Mouse (Mus musculus): ENCODE results near the gene Hoxb5.

Hoxb5 gene

DNA sequence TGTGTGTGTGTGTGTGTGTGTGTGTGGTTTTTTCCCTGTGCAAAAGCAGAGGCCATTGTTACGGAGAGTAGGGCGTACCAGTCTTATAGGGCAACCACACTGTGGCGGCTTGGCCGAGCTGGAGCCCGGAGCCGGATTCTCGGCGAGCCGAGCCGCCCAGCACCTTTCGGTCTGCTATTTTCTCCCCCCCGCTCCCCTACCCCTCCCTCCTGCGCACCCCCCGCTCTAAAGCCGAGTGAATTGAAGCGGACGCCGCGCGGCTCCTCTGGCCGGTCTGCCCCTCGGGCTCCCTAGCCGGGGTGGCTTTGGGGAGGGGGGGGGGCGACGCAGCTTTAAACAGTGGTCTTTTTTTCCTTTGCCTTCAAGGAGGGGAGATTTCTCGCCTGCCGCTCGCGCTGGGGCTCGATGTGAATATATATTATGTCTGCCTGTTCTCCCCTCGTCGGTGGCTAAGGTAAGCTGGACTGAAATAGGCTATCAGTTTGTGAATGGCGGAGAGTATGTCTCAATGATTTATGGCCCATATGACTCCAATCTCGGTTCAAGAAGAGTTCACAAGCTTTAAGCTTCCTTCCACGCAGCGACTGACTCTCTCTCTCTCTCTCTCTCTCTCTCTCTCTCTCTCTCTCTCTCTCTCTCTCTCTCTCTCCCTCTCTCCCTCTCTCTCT, 37.7 kb downstream of the Hoxb5 start:
- peak; percentile 46 for DNase-seq (ENCODE audit: low read depth, low spot score)

DNA sequence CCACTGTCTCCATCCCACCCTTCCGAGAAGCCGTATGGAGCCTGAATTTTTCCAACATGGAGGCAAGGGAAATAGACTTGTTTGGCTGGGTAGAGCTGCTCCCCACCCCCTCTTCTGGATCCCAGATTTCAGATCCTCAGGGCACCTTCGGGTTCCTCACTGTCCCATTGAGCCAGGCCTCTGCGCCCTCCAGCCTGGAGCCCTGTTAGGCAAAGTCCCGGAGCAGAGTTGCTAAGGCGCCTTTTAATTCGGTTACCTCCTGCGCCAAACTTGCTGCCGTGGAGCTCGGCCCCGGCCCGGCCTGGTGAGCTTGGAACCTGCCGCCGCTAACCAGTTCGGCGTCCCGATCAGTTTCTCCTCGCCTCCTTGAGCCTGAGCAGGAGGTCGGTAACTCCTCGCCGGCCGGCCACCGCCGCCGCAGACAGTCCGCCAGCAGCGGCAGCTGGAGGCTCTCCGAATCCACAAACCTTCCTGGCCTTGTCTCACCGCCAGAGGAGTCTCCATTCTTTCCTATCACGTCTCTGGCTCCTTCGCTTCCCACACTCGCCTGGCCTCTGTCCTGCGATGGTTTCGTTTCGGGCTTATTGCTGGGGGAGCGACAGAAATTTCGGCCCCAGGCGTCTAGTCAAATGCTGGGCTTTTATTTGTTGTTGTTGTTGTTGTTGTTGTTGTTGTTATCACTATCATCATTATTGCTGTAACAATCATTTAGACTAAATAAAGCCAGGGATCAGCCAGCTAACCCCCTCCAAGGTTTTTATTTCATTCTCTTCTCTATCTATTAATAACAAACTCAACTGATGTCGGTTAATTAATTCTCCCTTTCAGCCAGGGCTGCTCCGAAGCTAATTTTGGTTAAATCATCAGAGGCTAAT, 38.8 kb downstream of the Hoxb5 start:
- DNase-seq (ENCODE audit: low read depth, low spot score), result peak; percentile 78

DNA sequence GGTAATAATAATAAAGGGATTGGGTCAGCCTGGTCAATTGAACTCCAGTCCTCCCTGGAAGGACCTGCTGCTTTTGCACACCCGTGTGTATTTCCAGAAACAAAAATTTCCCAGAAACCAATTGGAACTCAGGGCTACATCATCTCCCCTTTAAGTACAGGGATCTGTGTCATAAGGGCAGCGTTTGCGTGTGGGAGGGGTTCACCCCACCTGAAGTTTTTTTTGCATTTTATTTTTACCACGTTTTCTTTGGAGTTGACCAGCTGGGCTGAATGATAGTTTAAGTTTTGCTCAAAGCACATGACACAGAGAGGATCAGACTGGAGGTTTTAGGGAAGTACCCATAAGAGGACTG, 39.4 kb downstream of the Hoxb5 start:
- DNase-seq (ENCODE audit: low read depth, low spot score), result no peak

DNA sequence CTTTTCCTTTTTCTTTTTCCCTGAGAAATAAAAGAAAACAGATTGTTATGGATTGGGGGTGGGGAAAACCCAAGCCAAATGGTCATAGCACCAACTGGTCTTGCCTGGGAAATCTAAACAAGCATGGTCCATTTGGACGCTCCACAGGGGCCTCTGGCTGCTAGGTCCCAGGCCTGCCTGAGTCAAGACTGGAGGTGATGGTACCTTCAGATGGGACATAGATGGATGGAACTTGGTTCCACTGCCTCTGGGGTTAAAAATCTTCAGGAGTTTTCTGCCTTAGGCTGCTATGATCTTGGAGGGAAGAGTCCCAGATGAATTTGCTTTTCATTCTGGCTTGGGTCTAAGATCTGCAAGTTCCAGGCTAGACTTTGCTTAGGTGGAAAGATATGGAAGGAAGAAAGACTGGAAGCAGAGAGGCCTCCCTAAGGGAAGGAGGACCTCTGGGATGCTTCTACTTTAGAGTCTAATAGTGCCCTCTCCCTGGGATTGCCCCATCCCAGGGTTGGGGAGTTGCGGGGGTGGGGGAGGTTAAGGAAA, 40.1 kb downstream of the Hoxb5 start:
- DNase-seq (ENCODE audit: low read depth, low spot score), result no peak

DNA sequence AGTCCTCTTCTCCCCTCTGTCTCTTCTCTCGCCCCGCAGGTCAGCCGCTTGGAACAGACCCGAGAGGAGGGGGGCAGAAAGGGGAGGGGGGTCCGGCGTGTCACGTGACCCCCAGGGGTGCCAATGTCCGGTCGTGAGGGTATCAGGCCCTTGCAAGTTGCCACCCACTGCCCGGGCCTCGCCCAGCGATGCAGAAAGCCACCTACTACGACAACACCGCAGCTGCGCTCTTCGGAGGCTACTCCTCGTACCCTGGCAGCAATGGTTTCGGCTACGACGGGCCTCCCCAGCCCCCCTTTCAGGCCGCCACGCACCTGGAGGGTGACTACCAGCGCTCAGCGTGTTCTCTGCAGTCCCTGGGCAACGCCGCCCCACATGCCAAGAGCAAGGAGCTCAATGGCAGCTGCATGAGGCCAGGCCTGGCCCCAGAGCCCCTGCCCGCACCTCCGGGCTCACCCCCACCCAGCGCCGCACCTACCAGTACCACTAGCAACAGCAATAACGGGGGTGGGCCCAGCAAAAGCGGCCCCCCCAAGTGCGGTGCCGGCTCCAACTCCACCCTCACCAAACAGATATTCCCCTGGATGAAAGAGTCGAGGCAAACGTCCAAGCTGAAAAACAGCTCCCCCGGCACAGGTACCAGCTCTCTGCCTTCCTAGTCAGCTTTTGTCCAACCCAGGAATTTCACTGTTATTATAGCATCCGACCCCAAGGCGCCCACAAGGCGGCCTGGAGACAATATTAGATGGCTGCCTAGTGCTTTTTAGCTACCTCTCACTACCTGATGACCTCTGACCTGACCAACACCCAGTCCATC, 41.1 kb downstream of the Hoxb5 start:
- DNase-seq (ENCODE audit: low read depth, low spot score), result peak; percentile 40

DNA sequence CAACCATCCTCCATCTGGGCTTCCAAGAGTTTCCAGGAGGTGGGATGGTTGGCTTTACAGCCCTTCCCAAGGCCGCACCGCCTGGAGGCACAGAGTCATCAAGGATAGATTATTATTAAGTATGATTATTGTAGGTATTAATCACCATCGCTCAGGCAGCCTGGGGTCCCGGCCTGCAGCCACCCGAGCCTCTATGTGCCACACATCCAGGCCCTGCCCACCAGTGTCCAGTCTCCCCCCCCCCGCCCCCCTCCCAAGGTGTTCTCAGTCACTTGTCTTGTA, 41.7 kb downstream of the Hoxb5 start:
- DNase-seq (ENCODE audit: low read depth, low spot score), result no peak

DNA sequence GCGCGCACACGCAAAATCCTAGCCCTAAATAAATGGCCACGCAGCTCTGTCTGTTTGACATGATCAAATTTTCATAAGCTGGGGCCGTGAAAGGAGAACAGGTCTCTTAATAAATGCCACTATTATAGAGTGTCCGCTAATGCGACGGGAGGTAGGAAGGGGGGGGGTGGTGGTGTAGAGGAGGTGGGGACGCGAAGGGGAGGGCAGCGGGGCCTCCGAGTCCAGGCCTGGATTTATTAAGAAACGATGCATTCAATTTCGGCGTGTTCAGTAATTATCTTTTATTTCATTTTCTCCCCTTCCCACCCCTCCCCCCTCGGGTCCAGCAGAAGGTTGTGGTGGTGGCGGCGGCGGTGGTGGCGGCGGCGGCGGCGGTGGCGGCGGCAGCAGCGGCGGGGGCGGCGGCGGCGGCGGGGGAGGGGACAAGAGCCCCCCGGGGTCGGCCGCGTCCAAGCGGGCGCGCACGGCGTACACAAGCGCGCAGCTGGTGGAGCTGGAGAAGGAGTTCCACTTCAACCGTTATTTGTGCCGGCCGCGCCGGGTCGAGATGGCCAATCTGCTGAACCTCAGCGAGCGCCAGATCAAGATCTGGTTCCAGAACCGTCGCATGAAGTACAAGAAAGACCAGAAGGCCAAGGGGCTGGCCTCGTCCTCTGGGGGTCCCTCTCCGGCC, 42.2 kb downstream of the Hoxb5 start:
- DNase-seq (ENCODE audit: low read depth, low spot score), result peak; percentile 49

DNA sequence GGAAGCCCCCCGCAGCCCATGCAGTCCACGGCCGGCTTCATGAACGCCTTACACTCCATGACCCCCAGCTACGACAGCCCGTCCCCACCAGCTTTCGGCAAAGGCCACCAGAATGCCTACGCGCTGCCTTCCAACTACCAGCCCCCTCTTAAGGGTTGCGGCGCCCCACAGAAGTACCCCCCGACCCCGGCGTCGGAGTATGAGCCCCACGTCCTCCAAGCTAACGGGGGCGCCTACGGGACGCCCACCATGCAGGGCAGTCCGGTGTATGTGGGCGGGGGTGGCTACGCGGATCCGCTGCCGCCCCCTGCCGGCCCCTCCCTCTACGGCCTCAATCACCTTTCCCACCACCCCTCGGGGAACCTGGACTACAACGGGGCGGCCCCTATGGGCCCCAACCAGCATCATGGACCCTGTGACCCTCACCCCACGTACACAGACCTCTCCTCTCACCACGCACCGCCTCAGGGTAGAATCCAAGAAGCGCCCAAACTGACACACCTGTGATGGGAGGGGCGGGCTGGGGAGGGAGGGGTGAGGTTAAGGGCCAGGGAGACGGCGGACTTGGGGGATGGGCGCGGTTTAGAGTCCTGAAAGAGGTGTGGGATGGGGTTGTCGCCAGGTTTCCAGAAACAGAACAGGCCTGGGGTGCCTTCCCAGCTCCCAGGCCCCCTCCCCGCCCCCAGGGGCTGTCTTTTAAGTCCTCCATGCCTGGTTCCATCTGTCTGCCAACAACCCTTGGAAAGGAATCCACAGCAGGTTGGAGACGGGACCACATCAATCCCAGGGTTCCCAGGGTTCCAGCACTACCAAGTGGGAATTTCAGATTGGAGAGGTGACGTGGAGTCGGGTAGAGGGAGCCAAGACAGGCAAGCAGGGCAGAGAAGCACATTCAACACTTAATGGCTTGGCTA, 43.0 kb downstream of the Hoxb5 start:
- peak; percentile 68 for DNase-seq (ENCODE audit: low read depth, low spot score)

DNA sequence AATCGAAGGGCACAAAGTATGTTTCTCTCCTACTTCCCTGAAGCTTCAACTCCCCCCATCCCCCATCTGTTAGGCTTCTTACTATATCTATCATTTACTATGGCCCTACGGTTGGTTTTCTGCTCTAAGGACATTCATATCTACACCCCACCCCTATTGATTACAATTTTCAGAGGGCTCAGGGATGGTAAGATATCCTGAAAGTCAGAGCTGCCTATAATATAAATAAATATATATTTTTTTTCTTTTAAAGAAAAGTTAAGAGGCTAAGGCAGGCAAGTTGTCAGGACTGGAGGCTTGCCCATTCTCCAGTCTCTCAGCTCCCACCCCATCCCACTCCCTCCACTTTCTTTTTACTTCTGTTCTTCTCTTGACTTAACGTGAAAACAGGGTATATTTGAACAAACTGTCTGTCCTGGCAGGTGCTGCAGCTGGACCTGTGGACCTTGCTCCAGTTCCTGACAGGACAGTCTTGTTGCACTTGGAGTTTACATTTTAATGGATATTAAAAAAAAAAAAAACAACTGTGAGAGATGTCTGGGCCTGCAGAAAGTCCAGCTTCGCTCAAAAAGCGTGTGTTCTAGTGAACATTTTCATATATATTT, 43.9 kb downstream of the Hoxb5 start:
- no peak for DNase-seq (ENCODE audit: low read depth, low spot score)

DNA sequence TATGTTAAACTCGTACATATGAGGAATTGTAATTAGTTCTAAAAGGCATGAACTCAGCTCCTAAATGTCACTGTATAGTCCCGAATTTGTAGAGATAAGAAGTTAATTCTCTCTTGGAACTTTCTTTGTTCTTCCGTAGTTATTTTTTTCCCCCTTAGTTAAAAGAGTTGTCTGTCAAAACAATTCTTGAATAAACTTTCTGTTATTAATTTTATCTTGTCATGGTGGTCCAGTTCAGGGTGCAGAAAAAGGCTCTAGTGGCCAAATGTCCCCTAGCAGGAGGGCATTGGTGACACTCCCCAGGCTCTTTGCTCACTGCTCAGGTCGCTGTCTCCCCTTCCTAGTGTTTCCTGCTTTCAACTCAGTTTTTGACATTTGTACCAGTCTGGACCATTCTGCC, 44.6 kb downstream of the Hoxb5 start:
- DNase-seq (ENCODE audit: low read depth, low spot score), result no peak

DNA sequence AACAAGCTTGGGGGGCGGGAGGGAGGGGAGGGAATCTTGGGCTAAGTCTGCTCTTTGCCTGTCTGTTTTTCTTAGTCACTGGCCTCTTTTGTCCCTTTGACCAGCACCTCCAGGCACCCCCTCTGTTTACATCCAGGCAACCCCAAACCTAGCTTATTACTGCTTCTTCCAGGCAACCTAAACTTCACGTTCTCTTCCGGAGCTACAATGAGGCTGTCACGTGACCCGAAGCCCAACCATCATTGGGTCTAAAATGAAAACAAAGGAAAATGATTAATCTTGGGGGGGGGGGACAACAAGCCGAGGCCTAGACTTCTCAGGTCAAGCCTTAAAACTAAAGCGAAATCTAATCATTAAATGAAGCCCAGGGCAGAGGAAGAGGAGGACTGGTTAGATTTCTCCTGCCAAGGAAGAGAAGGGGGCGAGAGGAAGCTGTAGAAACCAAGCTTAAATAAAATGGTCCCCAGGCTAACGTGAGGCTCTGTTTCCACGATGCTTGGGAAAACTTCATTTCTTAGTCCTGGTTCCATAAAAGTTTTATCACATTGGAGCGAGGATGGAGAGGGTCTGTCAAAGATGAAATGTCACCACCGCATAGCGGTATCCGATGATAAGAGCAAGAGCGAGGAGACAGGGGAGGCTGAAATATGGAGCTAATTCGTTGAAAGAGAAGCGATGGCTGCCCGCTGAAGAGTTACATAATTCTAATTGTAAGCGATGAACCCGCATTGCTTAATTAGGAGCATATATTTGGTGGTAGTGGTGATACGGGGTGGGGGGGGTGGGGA, 45.2 kb downstream of the Hoxb5 start:
- no peak for DNase-seq (ENCODE audit: low read depth, low spot score)

DNA sequence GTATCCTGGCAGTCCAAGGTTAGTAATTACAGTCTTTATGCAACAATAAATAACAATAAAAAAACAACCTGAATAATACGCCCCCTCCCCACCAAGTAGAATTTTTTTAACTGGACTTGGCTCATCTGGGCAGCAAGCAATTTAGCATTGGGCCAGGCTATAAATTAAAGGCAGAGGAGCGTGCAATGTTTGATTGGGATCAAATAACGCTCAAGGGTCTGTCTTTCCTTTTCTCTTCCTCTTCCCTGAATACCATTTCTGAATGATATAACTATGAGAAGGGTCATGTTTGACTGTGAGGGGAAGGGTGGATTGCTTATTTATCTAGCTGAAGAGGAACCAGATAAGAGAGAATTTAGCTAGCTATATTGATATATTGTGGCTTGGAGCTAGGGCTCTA, 45.9 kb downstream of the Hoxb5 start:
- DNase-seq (ENCODE audit: low read depth, low spot score), result no peak

DNA sequence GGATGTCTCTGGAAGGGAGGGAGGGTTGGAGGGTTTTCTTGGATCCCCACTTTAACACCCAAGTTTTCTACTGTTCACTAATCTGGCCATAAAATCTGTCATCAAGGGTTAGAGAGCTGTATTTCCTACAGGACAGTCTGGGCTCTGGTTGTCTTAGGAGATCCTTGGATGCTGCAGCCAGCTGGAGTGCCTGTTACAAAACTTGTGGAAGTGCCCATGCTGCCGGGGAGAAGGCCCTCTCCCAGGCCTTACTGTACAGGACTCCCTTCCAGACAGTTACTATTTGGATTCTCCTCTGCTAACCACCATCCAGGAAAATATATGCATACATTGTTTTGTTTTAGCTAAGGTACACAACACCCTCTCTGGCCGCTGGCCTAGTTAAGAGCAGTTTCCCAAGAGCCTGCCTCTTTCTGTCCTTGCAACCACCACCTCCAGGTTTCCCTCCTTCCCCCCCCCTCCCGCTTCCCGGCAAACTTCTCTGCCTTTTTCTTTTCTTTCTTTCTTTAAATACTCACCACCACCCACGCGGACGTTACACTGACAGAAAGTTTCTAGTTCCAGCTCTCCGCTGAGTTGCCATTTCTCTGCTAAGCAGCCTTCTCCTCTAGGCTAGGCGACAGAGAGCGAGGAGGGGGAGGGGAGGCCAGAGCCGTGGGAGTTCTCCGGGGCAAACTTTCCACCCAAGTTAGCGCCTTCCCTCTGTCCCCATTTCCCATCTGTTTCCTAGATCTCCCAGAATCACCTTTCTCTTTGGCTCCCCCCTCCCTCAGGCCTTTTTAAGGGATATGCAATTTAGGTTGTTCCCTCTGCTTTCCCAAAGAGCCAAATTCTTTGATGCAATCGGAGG, 46.6 kb downstream of the Hoxb5 start:
- no peak for DNase-seq (ENCODE audit: low read depth, low spot score)

DNA sequence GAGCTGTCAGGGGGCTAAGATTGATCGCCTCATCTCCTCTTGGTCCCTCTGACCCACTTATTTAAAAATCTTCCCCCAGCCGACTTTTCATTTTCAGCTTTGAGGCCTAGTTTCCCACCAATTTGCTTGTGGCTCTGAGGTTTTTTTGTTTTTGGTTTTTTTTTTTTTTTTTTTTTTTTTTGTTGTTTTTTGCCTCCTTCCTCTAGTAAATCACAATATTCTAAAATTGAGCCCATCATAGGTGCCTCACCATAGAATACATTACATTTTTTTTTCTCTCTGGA, 47.1 kb downstream of the Hoxb5 start, which contains the start of gene Hoxb2:
TSS of gene Hoxb2 (plus strand) at position 185 of the 284 bp plus-strand sequence.
- no peak for DNase-seq (ENCODE audit: low read depth, low spot score)

DNA sequence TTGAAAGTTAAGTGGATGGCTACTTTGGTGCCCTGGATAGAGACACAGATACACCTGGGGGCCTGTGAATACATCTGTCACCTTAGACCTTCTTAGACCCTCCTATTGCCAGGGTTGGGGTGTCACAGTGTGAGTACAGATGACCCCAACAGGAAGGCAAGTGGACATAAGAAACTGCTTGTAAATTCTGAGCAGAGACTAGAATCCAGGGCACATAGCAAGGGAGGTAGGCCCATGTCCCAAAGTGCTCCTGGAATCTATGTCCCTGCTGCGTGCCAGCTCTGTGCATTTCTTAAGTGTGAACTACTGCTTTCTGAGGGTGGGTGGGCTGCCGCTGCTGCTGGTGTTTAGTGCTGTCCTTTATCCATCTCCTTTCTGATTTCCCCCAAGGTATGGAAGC, 47.7 kb downstream of the Hoxb5 start:
- DNase-seq (ENCODE audit: low read depth, low spot score), result no peak

DNA sequence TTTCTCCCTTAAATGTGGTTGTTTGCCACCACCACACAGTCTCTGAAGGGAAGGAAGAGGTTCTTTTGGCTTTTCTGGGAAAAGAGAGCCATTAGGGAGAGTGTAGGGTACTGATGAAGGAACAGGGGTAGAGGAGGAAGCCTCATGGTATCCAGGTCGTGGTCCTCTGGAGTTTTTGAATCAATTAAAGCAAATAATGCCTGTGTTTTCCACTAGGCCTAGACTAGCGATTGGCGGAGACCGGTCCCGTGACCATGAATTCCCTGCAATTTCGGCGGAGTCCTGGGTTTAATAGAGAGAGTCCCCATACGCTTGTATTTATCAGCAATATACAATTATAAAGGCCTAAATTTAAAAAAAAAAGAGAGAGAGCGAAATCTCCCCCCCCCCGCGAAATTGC, 48.2 kb downstream of the Hoxb5 start:
- no peak for DNase-seq (ENCODE audit: low read depth, low spot score)

DNA sequence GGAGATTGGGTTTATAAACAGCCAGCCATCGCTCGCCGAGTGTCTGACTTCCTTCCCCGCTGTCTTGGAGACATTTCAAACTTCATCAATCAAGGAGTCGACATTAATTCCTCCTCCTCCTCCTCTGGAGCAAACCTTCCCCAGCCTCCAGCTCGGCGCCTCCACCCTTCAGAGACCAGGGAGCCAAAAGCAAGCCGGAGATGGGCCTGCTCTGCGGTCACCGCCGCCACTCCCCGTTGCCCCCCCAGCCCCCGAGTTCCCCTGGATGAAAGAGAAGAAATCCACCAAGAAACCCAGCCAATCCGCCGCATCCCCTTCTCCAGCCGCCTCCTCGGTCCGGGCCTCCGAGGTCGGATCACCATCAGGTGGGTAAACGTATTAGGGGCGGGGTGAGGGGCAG, 48.7 kb downstream of the Hoxb5 start:
- DNase-seq (ENCODE audit: low read depth, low spot score), result peak; percentile 41

DNA sequence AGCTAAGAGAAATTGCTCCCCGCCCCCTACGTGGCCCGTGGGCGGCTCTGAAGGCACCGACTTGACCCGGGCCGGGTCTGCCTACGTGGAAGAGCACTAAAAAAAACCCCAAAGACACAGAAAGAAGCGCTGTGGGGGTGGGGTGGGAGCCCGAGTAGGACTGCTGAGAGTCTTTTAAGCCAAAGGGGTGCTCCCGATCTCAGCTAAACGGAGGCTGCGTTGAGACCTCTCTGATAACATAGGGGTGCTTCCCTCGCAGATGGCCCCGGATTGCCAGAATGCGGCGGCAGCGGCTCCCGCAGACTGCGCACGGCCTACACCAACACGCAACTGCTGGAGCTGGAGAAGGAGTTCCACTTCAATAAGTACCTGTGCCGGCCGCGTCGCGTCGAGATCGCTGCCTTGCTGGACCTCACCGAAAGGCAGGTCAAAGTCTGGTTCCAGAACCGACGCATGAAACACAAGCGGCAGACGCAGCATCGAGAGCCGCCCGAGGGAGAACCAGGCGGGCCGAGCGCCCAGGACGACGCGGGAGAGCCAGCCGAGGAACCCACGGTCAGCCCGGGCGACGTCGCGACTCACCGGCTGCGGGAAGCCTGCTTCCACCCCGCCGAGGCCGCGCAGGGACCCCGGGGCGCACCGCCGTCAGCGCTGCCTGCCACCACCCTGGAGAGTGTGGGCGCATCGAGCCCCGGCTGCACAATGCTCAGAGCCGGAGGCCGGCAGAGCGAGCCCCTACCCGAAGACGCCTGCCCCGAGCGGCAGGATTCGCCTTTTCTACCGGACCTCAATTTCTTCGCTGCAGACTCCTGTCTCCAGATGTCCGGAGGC, 49.8 kb downstream of the Hoxb5 start:
- DNase-seq (ENCODE audit: low read depth, low spot score), result peak; percentile 70
